15 mouse cellular contexts compared by ENCODE assay signal in genomic region chr9:46049525-46049924, GRCm38 (mm10).
"Had no signal": no experiment of that assay in that cellular context is flagged by ENCODE, and none has a peak within 500 bp of the region (broad histone marks: within the 10 kb centered on the region; RNA-seq: fewer than 3 reads in every experiment).

No protein-coding gene starts in this region.

- H3K9me3 ChIP-seq: kidney, embryonic 15.5 days; limb, embryonic 10.5 days; liver, embryonic 13.5 days; megakaryocyte, embryonic 14.5 days; midbrain, embryonic 15.5 days; neural tube, embryonic 12.5 days; stomach, embryonic 15.5 days had no signal

- H3K4me3 ChIP-seq: kidney, embryonic 15.5 days; left cerebral cortex, adult 2 months; limb, embryonic 10.5 days; liver, embryonic 13.5 days; midbrain, embryonic 15.5 days; neural tube, embryonic 12.5 days; stomach, embryonic 15.5 days had no signal

- H3K9ac ChIP-seq: kidney, embryonic 15.5 days; liver, embryonic 13.5 days; liver, postnatal 0 days; midbrain, embryonic 15.5 days; neural tube, embryonic 12.5 days; stomach, embryonic 15.5 days had no signal

- H3K27me3 ChIP-seq: kidney, embryonic 15.5 days; liver, embryonic 13.5 days; megakaryocyte, embryonic 14.5 days; midbrain, embryonic 15.5 days; neural tube, embryonic 12.5 days; stomach, embryonic 15.5 days had no signal

- H3K4me1 ChIP-seq: midbrain, embryonic 15.5 days; stomach, embryonic 15.5 days had no signal

- H3K27ac ChIP-seq: kidney, embryonic 15.5 days; left cerebral cortex, adult 2 months; limb, embryonic 10.5 days; liver, embryonic 13.5 days; midbrain, embryonic 15.5 days; neural tube, embryonic 12.5 days; stomach, embryonic 15.5 days had no signal

- H3K4me2 ChIP-seq: kidney, embryonic 15.5 days; liver, embryonic 13.5 days; midbrain, embryonic 11.5 days; midbrain, embryonic 15.5 days; neural tube, embryonic 12.5 days; stomach, embryonic 15.5 days had no signal

- ATAC-seq: liver, postnatal 0 days; midbrain, embryonic 15.5 days had no signal

- H3K36me3 ChIP-seq: kidney, embryonic 15.5 days; limb, embryonic 10.5 days; liver, embryonic 13.5 days; midbrain, embryonic 15.5 days; neural tube, embryonic 12.5 days; stomach, embryonic 15.5 days had no signal

- DNase-seq: kidney, postnatal 14 days; liver, embryonic 13.5 days; liver, postnatal 0 days; lung, postnatal 36 days; retina, postnatal 1 day; right cerebral cortex, postnatal 14 days; thymus, postnatal 4 days had no signal
